Mouse (Mus musculus) E14TG2a.4 (cell line): ENCODE data around the gene Prkag3.

Source experiments
- H3K27me3 ChIP-seq: 2 replicates; pipeline ENCODE4 v1.6.1; 2014; ENCODE audit warnings: low read length, control low read depth; ENCODE audit not compliant: insufficient read depth
- H3K36me3 ChIP-seq: 2 replicates; pipeline ENCODE4 v1.6.1; 2014; ENCODE audit warnings: low read length, control low read depth; ENCODE audit not compliant: insufficient read depth
- H3K4me1 ChIP-seq: replicated peaks from 2 replicates; pipeline ENCODE4 v1.6.1; 2014; ENCODE audit warnings: low read depth, low read length, control low read depth
- H3K4me3 ChIP-seq: replicated peaks from 2 replicates; pipeline ENCODE4 v1.5.1; 2014; ENCODE audit warnings: mild to moderate bottlenecking, low read length
- H3K9me3 ChIP-seq: 2 replicates; pipeline ENCODE4 v1.6.1; 2014; ENCODE audit warnings: low read length, control low read depth
- CTCF ChIP-seq: conservative IDR thresholded peaks from 2 replicates; pipeline ENCODE4 v1.5.1; 2014; ENCODE audit warnings: low read length
- NANOG ChIP-seq: IDR thresholded peaks from 2 replicates; pipeline ENCODE4 v1.6.1; 2014; ENCODE audit warnings: borderline replicate concordance, low read length, mixed read lengths
- POU5F1 ChIP-seq: IDR thresholded peaks from 2 replicates; pipeline ENCODE4 v1.6.1; 2014; ENCODE audit warnings: low read length, borderline replicate concordance

Gene Prkag3

GRCm38 (mm10) chr1:74726114-74726513 lies 22.9 kb downstream of the Prkag3 start:
- Histone ChIP-seq H3K4me3 (no peak overlapping the region), H3K9me3 (no peaks in the 10 kb centered on the region), H3K4me1 (peaks cover 8% of the 10 kb centered on the region), H3K27me3 (no peaks in the 10 kb centered on the region), H3K36me3 (no peaks in the 10 kb centered on the region)
- no peak for TF ChIP-seq CTCF
- no peak for TF ChIP-seq POU5F1
- TF ChIP-seq NANOG: no peak

- H3K4me3 ChIP-seq: no peak overlapping the region
- no peaks in the 10 kb centered on the region for H3K9me3 ChIP-seq
- no peaks in the 10 kb centered on the region for H3K36me3 ChIP-seq
- no peaks in the 10 kb centered on the region for H3K4me1 ChIP-seq
- H3K27me3 ChIP-seq: no peaks in the 10 kb centered on the region
- TF ChIP-seq NANOG (no peak), CTCF (peak; percentile 79), POU5F1 (no peak)
Observed at GRCm38 (mm10) chr1:74723748-74724147, 25.3 kb downstream of the Prkag3 start.

- H3K27me3 ChIP-seq: no peaks in the 10 kb centered on the region
- no peaks in the 10 kb centered on the region for H3K36me3 ChIP-seq
- H3K9me3 ChIP-seq: no peaks in the 10 kb centered on the region
- no peak overlapping the region for H3K4me3 ChIP-seq
- TF ChIP-seq POU5F1 (no peak), NANOG (no peak), CTCF (no peak)
- no peaks in the 10 kb centered on the region for H3K4me1 ChIP-seq
Observed at GRCm38 (mm10) chr1:74721657-74722056, 27.4 kb downstream of the Prkag3 start.

GRCm38 (mm10) chr1:74719281-74719680 lies 29.7 kb downstream of the Prkag3 start:
- Histone ChIP-seq H3K27me3 (peaks cover 11% of the 10 kb centered on the region), H3K4me1 (no peaks in the 10 kb centered on the region), H3K9me3 (no peaks in the 10 kb centered on the region), H3K4me3 (no peak overlapping the region), H3K36me3 (no peaks in the 10 kb centered on the region)
- TF ChIP-seq POU5F1 (no peak), CTCF (no peak), NANOG (no peak)

GRCm38 (mm10) chr1:74718113-74718512 lies 30.9 kb downstream of the Prkag3 start:
- TF ChIP-seq POU5F1: no peak
- no peak for TF ChIP-seq CTCF
- no peak for TF ChIP-seq NANOG
- Histone ChIP-seq H3K4me3 (no peak overlapping the region), H3K36me3 (no peaks in the 10 kb centered on the region), H3K27me3 (peaks cover 22% of the 10 kb centered on the region), H3K4me1 (peaks cover 9% of the 10 kb centered on the region; the same call in 1 of the 2 replicates), H3K9me3 (no peaks in the 10 kb centered on the region)

- Histone ChIP-seq H3K36me3 (no peaks in the 10 kb centered on the region), H3K27me3 (peaks cover 29% of the 10 kb centered on the region), H3K9me3 (no peaks in the 10 kb centered on the region), H3K4me3 (no peak overlapping the region), H3K4me1 (peaks cover 14% of the 10 kb centered on the region)
- TF ChIP-seq CTCF (no peak), POU5F1 (no peak), NANOG (no peak)
Observed at GRCm38 (mm10) chr1:74715886-74716285, 33.1 kb downstream of the Prkag3 start.

GRCm38 (mm10) chr1:74715468-74715867 lies 33.6 kb downstream of the Prkag3 start:
- Histone ChIP-seq H3K4me1 (peaks cover 14% of the 10 kb centered on the region), H3K27me3 (peaks cover 29% of the 10 kb centered on the region), H3K9me3 (no peaks in the 10 kb centered on the region), H3K36me3 (no peaks in the 10 kb centered on the region), H3K4me3 (no peak overlapping the region)
- TF ChIP-seq POU5F1: no peak

- no peak for TF ChIP-seq POU5F1
- no peak for TF ChIP-seq NANOG
- TF ChIP-seq CTCF: no peak
- H3K27me3 ChIP-seq: peaks cover 29% of the 10 kb centered on the region
- no peak overlapping the region for H3K4me3 ChIP-seq
- H3K9me3 ChIP-seq: no peaks in the 10 kb centered on the region
- peaks cover 14% of the 10 kb centered on the region for H3K4me1 ChIP-seq
- no peaks in the 10 kb centered on the region for H3K36me3 ChIP-seq
Observed at GRCm38 (mm10) chr1:74714967-74715366, 34.1 kb downstream of the Prkag3 start.

- Histone ChIP-seq H3K27me3 (peaks cover 29% of the 10 kb centered on the region), H3K9me3 (no peaks in the 10 kb centered on the region), H3K36me3 (no peaks in the 10 kb centered on the region), H3K4me1 (peaks cover 17% of the 10 kb centered on the region), H3K4me3 (peak overlapping the region; percentile 81)
- TF ChIP-seq CTCF (no peak), POU5F1 (no peak), NANOG (no peak)
Observed at GRCm38 (mm10) chr1:74713859-74714730, 34.9 kb downstream of the Prkag3 start.
